Mouse (Mus musculus) central nervous system, embryonic 14 days (tissue): Measurements from ENCODE around the gene Hepacam2. TPM values are rescaled to one million over a fixed set of nuclear protein-coding genes. Genes with fewer than 3 reads are reported as not detected.

ENCODE experiments used
- polyA plus RNA-seq: library from polyadenylated mRNA; depleted of rRNA; stranded (reverse); fragments of >200 nt; gene quantifications from 2 replicates; pipeline ENCODE4 v1.2.3, GENCODE M21; 2012; rRNA removed

Gene Hepacam2
- 1.7 and 2.0 TPM in 2 replicates for polyA plus RNA-seq

GRCm38 (mm10) chr6:3498162-3498848 lies at the start of gene Hepacam2, which contains the start of gene Vps50:
Gene Hepacam2, minus strand, starts transcription at chr6:3498298.
Gene Vps50, plus strand, starts transcription at chr6:3498382.

Other genes with a start within 250 kb of the Hepacam2 start
- 0.91 and 1.2 TPM in 2 replicates for gene Samd9l, start 98.7 kb downstream of the Hepacam2 start, polyA plus RNA-seq
- 26.9 and 27.6 TPM in 2 replicates for gene Vps50, start 84 bp upstream of the Hepacam2 start, polyA plus RNA-seq